Mouse (Mus musculus): ENCODE results near the gene Hoxd12.

DNA sequence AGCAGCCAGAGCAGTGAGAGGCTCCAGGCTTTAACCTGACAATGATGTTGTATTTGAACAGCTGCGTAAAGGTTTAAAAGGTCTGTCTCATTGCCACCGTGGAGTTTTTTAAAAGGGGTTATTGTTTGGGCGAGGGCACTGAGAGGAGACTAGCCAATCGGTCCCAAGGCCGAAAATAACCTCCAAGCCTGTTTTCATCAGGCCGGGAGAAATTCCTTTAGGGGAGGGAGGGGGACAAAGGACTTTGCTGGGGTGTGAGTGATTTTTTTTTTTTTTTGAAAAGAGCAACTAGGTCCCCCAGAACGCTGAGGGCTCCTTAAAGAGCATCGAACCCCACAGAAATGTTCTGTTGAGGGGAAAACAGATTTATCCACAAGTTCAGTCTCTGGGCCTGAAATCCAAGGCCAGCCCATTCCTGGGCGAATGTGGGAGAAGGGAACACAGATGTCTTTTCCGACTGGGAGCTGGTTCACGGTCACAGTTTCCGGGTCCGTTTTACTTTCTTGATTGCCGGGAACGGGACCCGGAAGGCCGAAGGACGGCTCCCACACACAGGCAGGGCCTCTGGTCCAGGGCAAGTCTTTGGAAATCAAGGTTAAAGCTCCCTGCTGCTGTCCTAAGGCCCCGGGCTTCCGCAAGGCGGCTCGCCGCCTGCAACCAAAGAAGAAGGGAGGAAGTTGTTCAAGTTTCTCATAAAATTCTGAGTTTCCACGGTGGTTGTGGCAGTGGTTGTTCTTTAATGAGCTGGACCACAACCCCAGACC lies 14.9 kb downstream of the Hoxd12 start:
- TF ChIP-seq POLR2A (IDR thresholded peaks at IDR 0.05; ENCODE audit: control insufficient read depth in 1 of 2, insufficient read depth in 1 of 2, low read depth in 1 of 2, low read length in 2 of 2, poor library complexity in 1 of 2) (no peak), USF1 (IDR thresholded peaks at IDR 0.05; ENCODE audit: low read depth, low read length) (no peak), TAL1 (IDR thresholded peaks at IDR 0.05; ENCODE audit: low read length) (no peak), CHD2 (IDR thresholded peaks at IDR 0.05; ENCODE audit: low read length) (no peak), MYB (IDR thresholded peaks at IDR 0.05; ENCODE audit: low read depth, low read length) (no peak), EP300 (IDR thresholded peaks at IDR 0.05; ENCODE audit: low read depth in 1 of 2, low read length in 2 of 2) (no peak), CTCF (IDR thresholded peaks at IDR 0.05 in 2 of 3, conservative IDR thresholded peaks at IDR 0.05 in 1 of 3; ENCODE audit: control insufficient read depth in 1 of 3, insufficient read depth in 1 of 3, low read depth in 2 of 3, low read length in 3 of 3, poor library complexity in 1 of 3, severe bottlenecking in 1 of 3) (no peak), ZC3H11A (IDR thresholded peaks at IDR 0.05; ENCODE audit: low read depth, low read length) (no peak), POLR2AphosphoS2 (IDR thresholded peaks at IDR 0.05; ENCODE audit: low read length) (no peak), NRF1 (IDR thresholded peaks at IDR 0.05; ENCODE audit: insufficient read depth, low read depth, low read length, poor library complexity, severe bottlenecking) (no peak)
